8 mouse cellular contexts compared by ENCODE assay signal in the genomic region with DNA sequence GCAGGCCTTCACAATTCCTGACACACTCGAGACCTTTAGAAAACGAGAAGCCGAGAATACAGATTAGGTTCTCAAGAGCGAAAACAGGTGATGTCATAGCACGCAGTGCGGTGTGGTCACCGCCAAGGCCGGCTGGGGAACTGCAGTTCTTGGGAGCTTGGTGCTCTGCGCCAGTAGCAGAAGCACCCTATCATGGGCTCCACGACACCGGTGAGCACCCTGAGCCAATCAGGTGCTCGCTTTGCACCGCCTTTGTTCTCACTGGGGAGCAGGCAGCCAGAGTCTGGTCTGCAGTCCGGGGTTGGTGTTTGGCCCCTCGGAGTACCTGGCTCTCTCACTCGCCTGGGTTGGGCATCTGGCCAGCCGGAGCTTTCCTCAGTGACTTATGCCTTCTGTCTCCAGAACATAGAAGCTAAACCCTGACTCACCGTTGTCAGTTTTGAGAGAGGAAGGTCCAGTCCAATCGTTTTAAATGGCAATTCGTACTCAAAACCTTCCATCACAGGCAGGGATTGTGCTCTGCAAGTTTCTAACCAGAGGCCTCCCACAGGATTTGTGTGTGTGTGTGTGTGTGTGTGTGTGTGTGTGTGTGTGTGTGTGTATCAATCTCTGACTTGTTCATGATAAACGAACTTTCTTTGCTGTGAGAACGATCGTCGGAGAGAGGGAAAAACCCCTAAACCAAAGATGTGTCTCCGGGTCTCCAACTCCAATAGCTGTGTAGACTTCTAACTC. TPM values are rescaled to one million over a fixed set of nuclear protein-coding genes. Genes with fewer than 3 reads are reported as not detected.
DNase-seq lines count a peak whose midpoint lies in the region; ATAC-seq lines count a peak whose summit lies in the region.

A gene (plus strand): TSS at position 82 of the 735 bp plus-strand sequence.

- H3K9ac ChIP-seq in embryonic facial prominence, embryonic 13.5 days = peak within 1 kb of the TSS; percentile 66
- peak within 1 kb of the TSS; percentile 59 for H3K9ac ChIP-seq in limb, embryonic 13.5 days
- peak within 1 kb of the TSS; percentile 5; the same call in 1 of the 2 replicates for H3K9ac ChIP-seq in midbrain, embryonic 15.5 days

- WGBS in embryonic facial prominence, embryonic 13.5 days = 5% methylated on average over 25 of the region's 25 CpGs
- under 1% methylated on average over 25 of the region's 25 CpGs for WGBS in limb, embryonic 13.5 days
- 2% methylated on average over 25 of the region's 25 CpGs for WGBS in midbrain, embryonic 15.5 days

- H3K27me3 ChIP-seq in embryonic facial prominence, embryonic 13.5 days = no peaks in the 10 kb centered on the region
- no peaks in the 10 kb centered on the region for H3K27me3 ChIP-seq in limb, embryonic 13.5 days
- no peaks in the 10 kb centered on the region for H3K27me3 ChIP-seq in midbrain, embryonic 15.5 days (replicated peaks)

- H3K4me2 ChIP-seq in embryonic facial prominence, embryonic 13.5 days = peak within 1 kb of the TSS; percentile 60
- H3K4me2 ChIP-seq in limb, embryonic 13.5 days (replicated peaks) = peak within 1 kb of the TSS; percentile 68
- H3K4me2 ChIP-seq in midbrain, embryonic 15.5 days = peak within 1 kb of the TSS; percentile 53

- no peaks in the 10 kb centered on the region for H3K9me3 ChIP-seq in embryonic facial prominence, embryonic 13.5 days
- no peaks in the 10 kb centered on the region for H3K9me3 ChIP-seq in limb, embryonic 13.5 days
- H3K9me3 ChIP-seq in midbrain, embryonic 15.5 days = no peaks in the 10 kb centered on the region

- ATAC-seq in embryonic facial prominence, embryonic 13.5 days (ENCODE audit: insufficient number of reproducible peaks, insufficient read depth, low FRiP score, low TSS enrichment, low read depth) = no peak
- ATAC-seq in limb, embryonic 13.5 days (ENCODE audit: low FRiP score, low read depth) = no peak; the same call in 1 of the 2 replicates
- ATAC-seq in midbrain, embryonic 15.5 days (replicated peaks) = peak; percentile 53

- H3K4me1 ChIP-seq in embryonic facial prominence, embryonic 13.5 days = peaks cover 14% of the 10 kb centered on the region
- peaks cover 17% of the 10 kb centered on the region for H3K4me1 ChIP-seq in limb, embryonic 13.5 days
- H3K4me1 ChIP-seq in midbrain, embryonic 15.5 days = peaks cover 16% of the 10 kb centered on the region

- H3K36me3 ChIP-seq in embryonic facial prominence, embryonic 13.5 days = no peaks in the 10 kb centered on the region
- no peaks in the 10 kb centered on the region for H3K36me3 ChIP-seq in limb, embryonic 13.5 days
- H3K36me3 ChIP-seq in midbrain, embryonic 15.5 days (replicated peaks) = no peaks in the 10 kb centered on the region

- H3K27ac ChIP-seq in embryonic facial prominence, embryonic 13.5 days = peak within 1 kb of the TSS; percentile 98
- peak within 1 kb of the TSS; percentile 94 for H3K27ac ChIP-seq in limb, embryonic 13.5 days
- H3K27ac ChIP-seq in midbrain, embryonic 15.5 days = peak within 1 kb of the TSS; percentile 93

- peak within 1 kb of the TSS; percentile 96 for H3K4me3 ChIP-seq in embryonic facial prominence, embryonic 13.5 days
- H3K4me3 ChIP-seq in limb, embryonic 13.5 days = peak within 1 kb of the TSS; percentile 39
- peak within 1 kb of the TSS; percentile 79 for H3K4me3 ChIP-seq in midbrain, embryonic 15.5 days

- peak; percentile 44 for DNase-seq in 3134 (ENCODE audit: extremely low read depth, insufficient read length, low spot score)
- peak; percentile 82 for DNase-seq in adrenal gland, postnatal 25 days
- peak; percentile 67 to 75 for DNase-seq in heart, adult 9 months (ENCODE audit: low spot score in 2 of 2)
- DNase-seq in kidney, adult 9 months = peak; percentile 81
- DNase-seq in spleen, adult 18-20 months = peak; percentile 71 to 77

RNA-seq across cellular contexts. Expression of the gene that starts here (rescaled TPM):
- total RNA-seq in adrenal gland, postnatal 25 days (2021) = 43.2 and 75.5 TPM in 2 replicates
- 27.5 and 28.3 TPM in 2 replicates for polyA plus RNA-seq in embryonic facial prominence, embryonic 13.5 days (2015; fragmentation: Nextera tagmentation; extraction: Ambion mirVana)
- polyA plus RNA-seq in limb, embryonic 13.5 days (2015; fragmentation: Nextera tagmentation; extraction: Ambion mirVana) = 26.6 and 27.9 TPM in 2 replicates
- 14.5 and 15.6 TPM in 2 replicates for polyA plus RNA-seq in midbrain, embryonic 15.5 days (2015; fragmentation: Nextera tagmentation; extraction: Ambion mirVana)

Comparison
In these comparisons a context has a peak if more than half of its experiments do, and no peak if none do; other contexts are left out.
1. H3K4me3 ChIP-seq: peak in every context shown above with its lines; median percentile 96 in embryonic facial prominence, embryonic 13.5 days; 79 in midbrain, embryonic 15.5 days; 39 in limb, embryonic 13.5 days.
2. H3K9ac ChIP-seq: peak in every context shown above with its lines; median percentile 66 in embryonic facial prominence, embryonic 13.5 days; 59 in limb, embryonic 13.5 days; 5 in midbrain, embryonic 15.5 days.